Mouse (Mus musculus): ENCODE data around the gene Nr1h3. TPM values are rescaled to one million over a fixed set of nuclear protein-coding genes. Genes with fewer than 3 reads are reported as not detected.

The Nr1h3 gene
- polyA plus RNA-seq, 1 experiment: 90.0 TPM

DNA sequence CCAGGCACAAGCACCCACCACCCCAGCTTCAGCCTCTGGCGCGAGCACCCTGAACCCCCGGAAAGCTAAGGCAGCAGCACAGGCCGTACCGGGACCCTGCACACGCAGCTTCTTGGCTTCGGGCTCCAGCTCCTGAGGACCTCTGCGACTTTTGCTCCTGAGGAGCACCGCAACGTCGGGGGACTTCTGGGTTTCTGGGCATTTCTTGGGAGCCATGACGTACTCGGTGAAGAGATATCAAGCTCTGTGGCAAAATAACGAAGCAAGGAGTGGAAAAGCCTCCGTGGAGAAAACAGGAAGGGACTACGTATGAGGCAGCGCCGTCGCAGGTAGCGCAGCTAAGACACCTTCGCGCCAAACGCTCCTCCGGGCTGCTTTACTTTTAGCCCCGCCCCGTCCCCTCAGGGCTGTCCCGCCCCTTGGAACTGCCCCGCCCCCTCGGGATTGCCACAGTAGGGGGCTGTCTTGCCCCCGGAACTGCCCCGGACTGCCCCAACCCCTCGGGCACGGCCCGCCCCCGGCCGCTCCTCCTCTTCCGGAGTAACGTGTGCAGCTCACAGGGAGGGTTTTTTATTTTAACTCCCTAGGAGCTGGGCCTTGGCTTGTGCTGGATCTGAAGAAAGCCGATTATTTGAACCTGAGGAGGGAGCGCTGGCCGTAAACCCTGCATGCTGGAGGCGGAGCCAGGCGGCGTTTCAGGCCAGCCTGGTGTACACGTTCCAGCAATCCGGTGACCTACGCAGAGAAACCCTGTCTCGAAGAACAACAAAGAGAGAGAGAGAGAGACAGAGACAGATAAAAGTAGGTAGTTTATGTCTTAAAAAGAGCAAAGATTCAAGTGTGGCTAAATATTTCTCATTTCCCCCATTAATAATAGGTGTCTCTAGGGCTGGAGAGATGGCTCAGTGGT lies 34.2 kb upstream of the Nr1h3 start, which contains the start of gene Ddb2:
TSS of gene Ddb2 (minus strand) at position 382 of the 910 bp plus-strand sequence.
- TF ChIP-seq POLR2A (IDR thresholded peaks at IDR 0.05; ENCODE audit: low read depth, low read length) (no peak), CTCF (IDR thresholded peaks at IDR 0.05; ENCODE audit: extremely low read depth, insufficient read depth, insufficient read length, insufficient replicate concordance) (no peak)
- H3K4me3 ChIP-seq (ENCODE audit: extremely low read depth, insufficient read depth, insufficient read length): peak within 1 kb of the TSS; percentile 82
- H3K4me1 ChIP-seq (ENCODE audit: control insufficient read depth, insufficient read depth, insufficient read length): peaks cover 3% of the 10 kb centered on the region; the same call in 1 of the 2 replicates
- H3K36me3 ChIP-seq (ENCODE audit: control insufficient read depth, insufficient read depth, low read length): peaks cover 5% of the 10 kb centered on the region; the same call in 1 of the 2 replicates
- WGBS: 1% methylated on average over 47 of the region's 48 CpGs
- no peaks in the 10 kb centered on the region for H3K27me3 ChIP-seq (ENCODE audit: control insufficient read depth, insufficient read depth, low read length)
- peak within 1 kb of the TSS; percentile 96 for H3K27ac ChIP-seq (ENCODE audit: insufficient read depth, low read length)
- peak; percentile 92 to 94 for DNase-seq (ENCODE audit: low read depth in 1 of 2, low spot score in 2 of 2)

- DNase-seq (ENCODE audit: low read depth in 1 of 2, low spot score in 2 of 2): no peak
- no peak overlapping the region for H3K4me3 ChIP-seq (ENCODE audit: extremely low read depth, insufficient read depth, insufficient read length)
- H3K4me1 ChIP-seq (ENCODE audit: control insufficient read depth, insufficient read depth, insufficient read length): no peaks in the 10 kb centered on the region
- WGBS: 84% methylated on average over 2 of the region's 2 CpGs
- no peaks in the 10 kb centered on the region for H3K27me3 ChIP-seq (ENCODE audit: control insufficient read depth, insufficient read depth, low read length)
- no peak overlapping the region for H3K27ac ChIP-seq (ENCODE audit: insufficient read depth, low read length)
- H3K36me3 ChIP-seq (ENCODE audit: control insufficient read depth, insufficient read depth, low read length): peaks cover 5% of the 10 kb centered on the region; the same call in 1 of the 2 replicates
- TF ChIP-seq POLR2A (IDR thresholded peaks at IDR 0.05; ENCODE audit: low read depth, low read length): no peak
- TF ChIP-seq CTCF (IDR thresholded peaks at IDR 0.05; ENCODE audit: extremely low read depth, insufficient read depth, insufficient read length, insufficient replicate concordance): no peak
Observed at GRCm38 (mm10) chr2:91229735-91230134, 27.1 kb upstream of the Nr1h3 start.

DNA sequence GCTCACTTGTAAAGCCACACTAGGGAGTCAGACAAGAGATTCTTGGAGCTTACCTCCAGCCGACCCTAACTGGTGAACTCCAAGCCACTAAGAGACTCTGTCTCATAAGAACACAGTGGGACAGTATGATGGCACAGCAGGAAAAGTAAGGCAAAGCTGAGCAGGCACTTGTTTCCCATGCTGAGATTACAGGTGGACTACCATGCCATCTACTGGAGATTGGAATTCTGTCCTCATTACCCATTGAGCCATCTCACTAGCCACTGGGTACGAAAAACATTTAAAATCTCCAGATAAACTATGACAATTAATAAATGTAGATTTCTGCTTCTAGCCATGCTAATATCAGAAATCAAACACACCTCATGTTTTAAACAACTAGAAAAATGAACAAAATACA lies 21.0 kb upstream of the Nr1h3 start:
- 93% methylated on average over 2 of the region's 2 CpGs for WGBS
- no peak overlapping the region for H3K4me3 ChIP-seq (ENCODE audit: extremely low read depth, insufficient read depth, insufficient read length)
- no peak for DNase-seq (ENCODE audit: low read depth in 1 of 2, low spot score in 2 of 2)
- H3K27ac ChIP-seq (ENCODE audit: insufficient read depth, low read length): no peak overlapping the region
- no peaks in the 10 kb centered on the region for H3K4me1 ChIP-seq (ENCODE audit: control insufficient read depth, insufficient read depth, insufficient read length)
- TF ChIP-seq POLR2A (IDR thresholded peaks at IDR 0.05; ENCODE audit: low read depth, low read length): no peak
- no peak for TF ChIP-seq CTCF (IDR thresholded peaks at IDR 0.05; ENCODE audit: extremely low read depth, insufficient read depth, insufficient read length, insufficient replicate concordance)
- no peaks in the 10 kb centered on the region for H3K27me3 ChIP-seq (ENCODE audit: control insufficient read depth, insufficient read depth, low read length)
- peaks cover 1% of the 10 kb centered on the region for H3K36me3 ChIP-seq (ENCODE audit: control insufficient read depth, insufficient read depth, low read length)

- DNase-seq (ENCODE audit: low read depth in 1 of 2, low spot score in 2 of 2): no peak
- WGBS: 93% methylated on average over 3 of the region's 3 CpGs
- H3K36me3 ChIP-seq (ENCODE audit: control insufficient read depth, insufficient read depth, low read length): peaks cover 7% of the 10 kb centered on the region
- H3K4me1 ChIP-seq (ENCODE audit: control insufficient read depth, insufficient read depth, insufficient read length): no peaks in the 10 kb centered on the region
- TF ChIP-seq POLR2A (IDR thresholded peaks at IDR 0.05; ENCODE audit: low read depth, low read length) (no peak), CTCF (IDR thresholded peaks at IDR 0.05; ENCODE audit: extremely low read depth, insufficient read depth, insufficient read length, insufficient replicate concordance) (no peak)
- H3K4me3 ChIP-seq (ENCODE audit: extremely low read depth, insufficient read depth, insufficient read length): no peak overlapping the region
- H3K27ac ChIP-seq (ENCODE audit: insufficient read depth, low read length): no peak overlapping the region
- no peaks in the 10 kb centered on the region for H3K27me3 ChIP-seq (ENCODE audit: control insufficient read depth, insufficient read depth, low read length)
Observed at GRCm38 (mm10) chr2:91220501-91220900, 17.9 kb upstream of the Nr1h3 start.

DNA sequence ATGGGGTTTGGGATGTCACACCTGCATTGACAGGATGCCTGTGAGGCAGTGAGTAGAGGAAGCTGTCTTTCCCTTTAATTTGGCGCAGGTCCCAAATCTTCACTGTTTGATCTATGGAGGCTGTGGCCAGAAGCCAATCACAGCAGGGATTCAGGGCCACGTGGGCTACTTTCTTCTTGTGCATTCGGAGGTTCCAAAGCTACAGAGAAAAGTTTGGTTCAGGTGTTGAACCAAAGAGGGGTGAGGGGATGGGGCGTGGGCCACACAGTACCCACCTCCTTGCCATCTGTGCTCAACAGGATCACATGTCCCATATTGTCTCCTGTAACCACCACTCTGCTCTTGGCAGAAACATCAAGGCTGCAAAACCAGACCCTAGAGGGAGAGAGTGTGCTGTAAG lies 14.4 kb upstream of the Nr1h3 start:
- 73% methylated on average over 4 of the region's 4 CpGs for WGBS
- DNase-seq (ENCODE audit: low read depth in 1 of 2, low spot score in 2 of 2): no peak
- no peak for TF ChIP-seq POLR2A (IDR thresholded peaks at IDR 0.05; ENCODE audit: low read depth, low read length)
- TF ChIP-seq CTCF (IDR thresholded peaks at IDR 0.05; ENCODE audit: extremely low read depth, insufficient read depth, insufficient read length, insufficient replicate concordance): no peak
- Histone ChIP-seq H3K27ac (ENCODE audit: insufficient read depth, low read length) (no peak overlapping the region), H3K36me3 (ENCODE audit: control insufficient read depth, insufficient read depth, low read length) (peaks cover 9% of the 10 kb centered on the region), H3K27me3 (ENCODE audit: control insufficient read depth, insufficient read depth, low read length) (no peaks in the 10 kb centered on the region), H3K4me1 (ENCODE audit: control insufficient read depth, insufficient read depth, insufficient read length) (no peaks in the 10 kb centered on the region), H3K4me3 (ENCODE audit: extremely low read depth, insufficient read depth, insufficient read length) (no peak overlapping the region)

GRCm38 (mm10) chr2:91213311-91213710 lies 10.7 kb upstream of the Nr1h3 start:
- H3K36me3 ChIP-seq (ENCODE audit: control insufficient read depth, insufficient read depth, low read length): peaks cover 18% of the 10 kb centered on the region
- DNase-seq (ENCODE audit: low read depth in 1 of 2, low spot score in 2 of 2): no peak

More at GRCm38 (mm10) chr2:91213311-91213710, 10.7 kb upstream of the Nr1h3 start:
- no peaks in the 10 kb centered on the region for H3K27me3 ChIP-seq (ENCODE audit: control insufficient read depth, insufficient read depth, low read length)
- TF ChIP-seq POLR2A (IDR thresholded peaks at IDR 0.05; ENCODE audit: low read depth, low read length) (no peak), CTCF (IDR thresholded peaks at IDR 0.05; ENCODE audit: extremely low read depth, insufficient read depth, insufficient read length, insufficient replicate concordance) (no peak)
- no peaks in the 10 kb centered on the region for H3K4me1 ChIP-seq (ENCODE audit: control insufficient read depth, insufficient read depth, insufficient read length)
- no peak overlapping the region for H3K4me3 ChIP-seq (ENCODE audit: extremely low read depth, insufficient read depth, insufficient read length)
- no peak overlapping the region for H3K27ac ChIP-seq (ENCODE audit: insufficient read depth, low read length)
